Mouse (Mus musculus) midbrain, embryonic 10.5 days (tissue): ENCODE measurements at regions not wholly inside any gene's neighbourhood (a gene's known extent, or its start where the extent isn't known, plus 50 kb on each side); places are given as distances from the start of the nearest gene placed in this dataset.
"Not testable (repeated sequence)": the region's sequence is repeated elsewhere in the genome, so short reads cannot be mapped to it uniquely, and the experiment has no call there.

Experiments used
- DNase-seq: peaks from one replicate; pipeline ENCODE4 v3.0.0-alpha.2; 2017; ENCODE audit warnings: low spot score
- H3K27ac ChIP-seq: fragments of 300-500 bp; sonication (generic); replicated peaks from 2 replicates; pipeline ENCODE4 v1.5.1; 2016; ENCODE audit warnings: mild to moderate bottlenecking
- H3K27me3 ChIP-seq: fragments of 300-500 bp; sonication (generic); 2 replicates; pipeline ENCODE4 v1.6.1; 2016; ENCODE audit warnings: low read depth, mild to moderate bottlenecking; ENCODE audit not compliant: poor library complexity, severe bottlenecking
- H3K36me3 ChIP-seq: fragments of 300-500 bp; sonication (generic); 2 replicates; pipeline ENCODE4 v1.6.1; 2016; ENCODE audit warnings: mild to moderate bottlenecking, moderate library complexity
- H3K4me1 ChIP-seq: fragments of 300-500 bp; sonication (generic); 2 replicates; pipeline ENCODE4 v1.6.1; 2016
- H3K4me3 ChIP-seq: fragments of 300-500 bp; sonication (generic); 2 replicates; pipeline ENCODE4 v1.5.1; 2016; ENCODE audit warnings: mild to moderate bottlenecking, moderate library complexity
- H3K9me3 ChIP-seq: fragments of 300-500 bp; sonication (generic); replicated peaks from 2 replicates; pipeline ENCODE4 v1.6.1; 2016; ENCODE audit warnings: mild to moderate bottlenecking
- WGBS: fragments of 180-500 bp; shearing (Covaris S2); methylation state at CpG from one replicate; pipeline ENCODE4 v1.1.7; 2016; 5-methylcytosine and 5-hydroxymethylcytosine counted together

- DNase-seq, result no peak
- Histone ChIP-seq H3K36me3 (no peaks in the 10 kb centered on the region), H3K27ac (0 out of 2 replicates have a peak overlapping the region, but pooled peaks have one; percentile 28), H3K4me1 (peaks cover 32% of the 10 kb centered on the region), H3K27me3 (no peaks in the 10 kb centered on the region), H3K9me3 (no peaks in the 10 kb centered on the region), H3K4me3 (no peak overlapping the region)
- WGBS, result 51% methylated on average over 5 of the region's 5 CpGs
These were observed 149.7 kb downstream of the Gxylt1 start for GRCm38 (mm10) chr15:93125261-93125660.

- DNase-seq, result no peak
- Histone ChIP-seq H3K36me3 (no peaks in the 10 kb centered on the region), H3K27ac (no peak overlapping the region), H3K4me1 (peaks cover 33% of the 10 kb centered on the region), H3K4me3 (no peak overlapping the region), H3K9me3 (no peaks in the 10 kb centered on the region), H3K27me3 (no peaks in the 10 kb centered on the region)
- 86% methylated on average over 4 of the region's 4 CpGs for WGBS
These were observed 153.8 kb downstream of the Gxylt1 start for GRCm38 (mm10) chr15:93121156-93121555.

GRCm38 (mm10) chr15:93117806-93118205, 157.2 kb downstream of the Gxylt1 start:
- WGBS, result 85% methylated on average over 2 of the region's 2 CpGs
- not testable (repeated sequence) for H3K9me3 ChIP-seq, H3K27ac ChIP-seq, DNase-seq, H3K27me3 ChIP-seq, H3K36me3 ChIP-seq, H3K4me3 ChIP-seq
- H3K4me1 ChIP-seq, result peaks cover 28% of the 10 kb centered on the region

- Histone ChIP-seq H3K9me3 (0 out of 2 replicates have a peak, but pooled peaks cover 3% of the 10 kb centered on the region), H3K36me3 (no peaks in the 10 kb centered on the region), H3K4me1 (peaks cover 11% of the 10 kb centered on the region), H3K27me3 (peaks cover 6% of the 10 kb centered on the region), H3K4me3 (peak overlapping the region; percentile 50), H3K27ac (peak overlapping the region; percentile 75)
- peak; percentile 60 for DNase-seq
- 6% methylated on average over 16 of the region's 16 CpGs for WGBS
These were observed 159.3 kb downstream of the Gxylt1 start for GRCm38 (mm10) chr15:93115674-93116102.

- H3K27ac ChIP-seq, result no peak overlapping the region
- peaks cover 12% of the 10 kb centered on the region for H3K4me1 ChIP-seq
- no peaks in the 10 kb centered on the region for H3K27me3 ChIP-seq
- no peaks in the 10 kb centered on the region for H3K36me3 ChIP-seq
- H3K9me3 ChIP-seq, result no peaks in the 10 kb centered on the region
- H3K4me3 ChIP-seq, result no peak overlapping the region
- 80% methylated on average over 4 of the region's 4 CpGs for WGBS
- DNase-seq, result no peak
These were observed 170.0 kb downstream of the Gxylt1 start for GRCm38 (mm10) chr15:93104936-93105335.

DNA sequence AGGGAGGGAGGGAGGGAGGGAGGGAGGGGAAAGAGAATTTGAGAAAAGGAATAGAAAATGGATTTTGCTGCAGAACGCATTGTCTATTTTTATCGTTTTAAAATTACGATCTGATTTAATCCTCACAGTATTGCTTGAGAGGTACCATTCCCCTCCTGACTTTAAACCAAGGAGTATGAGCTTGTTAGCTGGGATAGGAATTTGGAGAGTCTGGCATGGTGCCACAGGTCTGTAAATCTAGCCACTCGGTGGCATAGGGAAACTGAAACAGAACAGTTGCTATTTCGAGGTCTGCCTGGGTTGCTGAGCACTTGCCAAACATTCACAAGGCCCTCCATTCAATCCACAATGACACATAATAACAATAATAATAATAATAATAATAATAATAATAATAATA, 171.6 kb downstream of the Gxylt1 start:
- H3K27ac ChIP-seq, result no peak overlapping the region
- no peak overlapping the region for H3K4me3 ChIP-seq
- H3K9me3 ChIP-seq, result no peaks in the 10 kb centered on the region
- no peaks in the 10 kb centered on the region for H3K36me3 ChIP-seq
- no peaks in the 10 kb centered on the region for H3K27me3 ChIP-seq
- no peak for DNase-seq
- peaks cover 12% of the 10 kb centered on the region for H3K4me1 ChIP-seq
- WGBS, result 98% methylated on average over 5 of the region's 5 CpGs

DNA sequence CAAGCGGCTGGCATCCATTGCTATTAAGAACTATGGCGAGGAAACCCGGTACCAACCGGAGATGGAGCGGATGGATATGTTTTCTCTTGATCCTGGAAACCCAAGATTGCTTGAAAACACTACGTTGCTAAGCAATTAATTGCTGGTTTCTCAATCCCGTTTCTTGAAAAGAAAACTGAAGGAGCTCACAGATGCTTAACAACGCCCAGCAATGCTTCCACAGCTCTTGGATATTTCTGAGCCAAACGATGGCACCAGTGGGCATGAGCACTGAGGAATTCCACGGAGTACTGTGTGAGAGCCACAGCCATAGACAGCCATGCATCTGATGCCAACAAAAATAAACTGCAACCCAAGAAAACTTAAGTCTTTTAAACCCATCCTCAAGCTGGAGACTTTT, 173.1 kb downstream of the Gxylt1 start:
- H3K36me3 ChIP-seq, result no peaks in the 10 kb centered on the region
- no peaks in the 10 kb centered on the region for H3K9me3 ChIP-seq
- no peak overlapping the region for H3K27ac ChIP-seq
- H3K4me1 ChIP-seq, result peaks cover 12% of the 10 kb centered on the region
- no peak overlapping the region for H3K4me3 ChIP-seq
- no peaks in the 10 kb centered on the region for H3K27me3 ChIP-seq
- WGBS, result 90% methylated on average over 10 of the region's 10 CpGs
- DNase-seq, result no peak

DNA sequence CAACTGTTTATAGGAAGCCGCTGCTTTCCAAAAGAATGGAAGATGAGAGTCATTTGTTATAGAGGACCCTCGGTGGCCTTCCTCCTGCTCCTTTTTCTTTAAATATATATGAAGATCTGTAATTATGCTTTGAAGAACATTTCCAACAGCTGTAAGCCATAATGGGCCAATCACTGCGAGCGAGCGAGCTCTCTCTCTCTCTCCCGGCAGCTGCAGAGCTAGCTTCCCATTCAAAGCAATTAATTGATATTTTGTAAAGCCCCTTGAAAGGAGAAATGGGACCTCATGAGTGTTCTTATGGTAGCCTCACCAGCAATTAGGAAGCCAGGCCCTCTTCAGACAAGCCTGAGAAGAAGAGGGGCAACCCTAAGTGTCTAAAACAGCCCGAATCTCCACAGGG, 174.1 kb downstream of the Gxylt1 start:
- H3K4me1 ChIP-seq, result peaks cover 6% of the 10 kb centered on the region
- H3K27me3 ChIP-seq, result no peaks in the 10 kb centered on the region
- whole genome bisulfite sequencing, result 93% methylated on average over 7 of the region's 7 CpGs
- no peaks in the 10 kb centered on the region for H3K36me3 ChIP-seq
- no peaks in the 10 kb centered on the region for H3K9me3 ChIP-seq
- H3K27ac ChIP-seq, result no peak overlapping the region
- no peak for DNase-seq
- H3K4me3 ChIP-seq, result no peak overlapping the region

GRCm38 (mm10) chr15:93099840-93100239, 175.1 kb downstream of the Gxylt1 start:
- H3K4me1 ChIP-seq, result no peaks in the 10 kb centered on the region
- H3K36me3 ChIP-seq, result no peaks in the 10 kb centered on the region
- no peaks in the 10 kb centered on the region for H3K27me3 ChIP-seq
- no peak overlapping the region for H3K27ac ChIP-seq
- DNase-seq, result no peak
- H3K4me3 ChIP-seq, result no peak overlapping the region
- 89% methylated on average over 3 of the region's 3 CpGs for WGBS
- H3K9me3 ChIP-seq, result no peaks in the 10 kb centered on the region

DNA sequence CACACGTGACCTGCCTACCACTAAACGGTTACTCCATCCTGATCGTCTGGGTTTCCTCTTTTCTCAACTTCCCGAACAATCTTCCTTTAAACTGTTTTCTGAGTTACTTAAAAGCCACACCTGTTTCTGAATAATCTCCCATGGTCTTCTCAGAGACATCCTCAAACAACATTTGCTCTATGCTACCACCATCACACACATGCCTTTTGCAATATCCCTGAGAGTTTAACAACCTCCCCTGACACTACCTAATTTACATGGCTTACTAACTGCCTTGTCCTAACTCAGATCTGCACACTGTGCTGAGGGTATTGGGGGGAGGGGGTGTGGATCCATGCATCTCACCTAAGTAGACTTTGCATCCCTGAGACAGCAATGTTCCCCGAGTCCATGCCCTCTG, 178.6 kb downstream of the Gxylt1 start:
- Histone ChIP-seq H3K27me3 (no peaks in the 10 kb centered on the region), H3K9me3 (no peaks in the 10 kb centered on the region), H3K4me3 (no peak overlapping the region), H3K4me1 (no peaks in the 10 kb centered on the region), H3K36me3 (no peaks in the 10 kb centered on the region), H3K27ac (no peak overlapping the region)
- 92% methylated on average over 5 of the region's 5 CpGs for WGBS
- DNase-seq, result no peak

DNA sequence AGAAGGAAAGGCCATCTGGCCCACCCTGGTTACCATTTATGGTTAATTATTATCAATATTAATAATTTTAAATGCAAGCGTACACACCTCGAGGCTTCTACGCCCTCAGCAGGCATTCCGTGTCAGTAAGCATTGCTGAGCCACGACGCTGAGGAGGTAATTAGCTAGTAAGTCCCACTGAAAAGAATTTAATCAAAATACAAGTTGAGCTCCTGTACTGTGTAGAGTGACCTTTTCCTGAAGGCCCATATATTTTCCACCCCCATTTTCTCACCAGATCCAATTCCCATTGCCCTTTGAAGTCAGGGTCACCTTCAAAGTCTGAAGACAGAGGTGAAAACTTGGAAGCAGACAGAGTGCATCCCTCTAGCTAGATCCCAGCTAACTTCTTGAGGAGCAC, 179.8 kb downstream of the Gxylt1 start:
- Histone ChIP-seq H3K4me1 (no peaks in the 10 kb centered on the region), H3K36me3 (no peaks in the 10 kb centered on the region), H3K4me3 (no peak overlapping the region), H3K27ac (no peak overlapping the region), H3K9me3 (no peaks in the 10 kb centered on the region), H3K27me3 (no peaks in the 10 kb centered on the region)
- WGBS, result 87% methylated on average over 6 of the region's 6 CpGs
- no peak for DNase-seq

GRCm38 (mm10) chr15:93094202-93095135, 180.5 kb downstream of the Gxylt1 start:
- Histone ChIP-seq H3K36me3 (no peaks in the 10 kb centered on the region), H3K9me3 (no peaks in the 10 kb centered on the region), H3K4me1 (no peaks in the 10 kb centered on the region), H3K4me3 (no peak overlapping the region), H3K27ac (no peak overlapping the region), H3K27me3 (no peaks in the 10 kb centered on the region)
- 92% methylated on average over 23 of the region's 23 CpGs for WGBS
- DNase-seq, result no peak

GRCm38 (mm10) chr15:93091396-93091795, 183.6 kb downstream of the Gxylt1 start:
- no peak overlapping the region for H3K4me3 ChIP-seq
- H3K27ac ChIP-seq, result no peak overlapping the region
- no peaks in the 10 kb centered on the region for H3K36me3 ChIP-seq
- H3K9me3 ChIP-seq, result no peaks in the 10 kb centered on the region
- H3K27me3 ChIP-seq, result no peaks in the 10 kb centered on the region
- WGBS, result 83% methylated on average over 2 of the region's 2 CpGs
- no peak for DNase-seq
- H3K4me1 ChIP-seq, result no peaks in the 10 kb centered on the region
